Mouse (Mus musculus) stomach, embryonic 14.5 days (tissue): ENCODE results near the gene Wasf3. TPM values are rescaled to one million over a fixed set of nuclear protein-coding genes. Genes with fewer than 3 reads are reported as not detected.

Experiments used
- ATAC-seq: fragments of 200-750 bp; cut with Nextera tagmentation; 2 replicates; pipeline ENCODE4 v1.8.0; 2017; ENCODE audit warnings: low read depth, moderate TSS enrichment; ENCODE audit not compliant: insufficient number of reproducible peaks, insufficient read depth, low FRiP score
- H3K27ac ChIP-seq: fragments of 300-500 bp; sonication (generic); 2 replicates; pipeline ENCODE4 v1.5.1; 2014; ENCODE audit warnings: mild to moderate bottlenecking, low read length, moderate library complexity, mixed read lengths
- H3K27me3 ChIP-seq: fragments of 300-500 bp; sonication (generic); 2 replicates; pipeline ENCODE4 v1.6.1; 2014; ENCODE audit warnings: low read length, control low read depth, mixed read lengths; ENCODE audit not compliant: control insufficient read depth, insufficient read depth
- H3K36me3 ChIP-seq: fragments of 300-500 bp; sonication (generic); 2 replicates; pipeline ENCODE4 v1.6.1; 2014; ENCODE audit warnings: mild to moderate bottlenecking, control low read depth, low read length, moderate library complexity, mixed read lengths; ENCODE audit not compliant: control insufficient read depth, insufficient read depth
- H3K4me1 ChIP-seq: fragments of 300-500 bp; sonication (generic); 2 replicates; pipeline ENCODE4 v1.6.1; 2014; ENCODE audit warnings: low read length, control low read depth, mixed read lengths; ENCODE audit not compliant: control insufficient read depth, insufficient read depth
- H3K4me2 ChIP-seq: fragments of 300-500 bp; sonication (generic); replicated peaks from 2 replicates; pipeline ENCODE4 v1.6.1; 2014; ENCODE audit warnings: low read depth, low read length, control low read depth
- H3K4me3 ChIP-seq: fragments of 300-500 bp; sonication (generic); 2 replicates; pipeline ENCODE4 v1.5.1; 2014; ENCODE audit warnings: low read depth, low read length, control low read depth
- H3K9ac ChIP-seq: fragments of 300-500 bp; sonication (generic); replicated peaks from 2 replicates; pipeline ENCODE4 v1.6.1; 2014; ENCODE audit warnings: low read depth, mild to moderate bottlenecking, control low read depth, low read length, moderate library complexity, mixed read lengths
- H3K9me3 ChIP-seq: fragments of 300-500 bp; sonication (generic); 2 replicates; pipeline ENCODE4 v1.6.1; 2016; ENCODE audit warnings: low read depth, low read length, control low read depth; ENCODE audit not compliant: control insufficient read depth
- WGBS: fragments of 180-500 bp; shearing (Covaris S2); extraction: QIAGEN DNeasy Blood & Tissue Kit; methylation state at CpG from one replicate; pipeline ENCODE4 v1.1.7; 2014; 5-methylcytosine and 5-hydroxymethylcytosine counted together
- polyA plus RNA-seq: library from polyadenylated mRNA; unstranded; fragments of >200 nt; fragmentation: Nextera tagmentation; extraction: Ambion mirVana; gene quantifications from 2 replicates; pipeline ENCODE4 v1.2.1, GENCODE M21; 2014

The Wasf3 gene
- 1.8 and 2.0 TPM in 2 replicates for polyA plus RNA-seq

GRCm38 (mm10) chr5:146384935-146385591 lies at the start of gene Wasf3:
Wasf3 (plus strand) TSS chr5:146384985.
- Histone ChIP-seq H3K9me3 (no peaks in the 10 kb centered on the region), H3K9ac (peak within 1 kb of the TSS; percentile 18; the same call in 1 of the 2 replicates), H3K27me3 (0 out of 2 replicates have a peak, but pooled peaks cover 4% of the 10 kb centered on the region), H3K4me2 (peak within 1 kb of the TSS; percentile 52), H3K27ac (no peak within 1 kb of the TSS), H3K4me1 (0 out of 2 replicates have a peak, but pooled peaks cover 6% of the 10 kb centered on the region), H3K4me3 (peak within 1 kb of the TSS; percentile 52), H3K36me3 (no peaks in the 10 kb centered on the region)
- ATAC-seq: peak; percentile 94
- WGBS: under 1% methylated on average over 62 of the region's 66 CpGs

- H3K9ac ChIP-seq: no peak overlapping the region
- H3K36me3 ChIP-seq: no peaks in the 10 kb centered on the region
- H3K4me3 ChIP-seq: no peak overlapping the region
- H3K27me3 ChIP-seq: no peaks in the 10 kb centered on the region
- H3K27ac ChIP-seq: no peak overlapping the region
- no peaks in the 10 kb centered on the region for H3K9me3 ChIP-seq
- H3K4me2 ChIP-seq: no peak overlapping the region
- H3K4me1 ChIP-seq: no peaks in the 10 kb centered on the region
- no peak for ATAC-seq
- 54% methylated on average over 9 of the region's 9 CpGs for WGBS
These were observed 46.7 kb upstream of the Wasf3 start for GRCm38 (mm10) chr5:146338064-146338463.

GRCm38 (mm10) chr5:146340037-146340436 lies 44.7 kb upstream of the Wasf3 start:
- ATAC-seq: no peak
- no peak overlapping the region for H3K4me2 ChIP-seq
- H3K36me3 ChIP-seq: no peaks in the 10 kb centered on the region
- H3K9me3 ChIP-seq: no peaks in the 10 kb centered on the region
- no peak overlapping the region for H3K9ac ChIP-seq
- H3K4me1 ChIP-seq: no peaks in the 10 kb centered on the region
- 74% methylated on average over 4 of the region's 4 CpGs for WGBS
- no peak overlapping the region for H3K4me3 ChIP-seq
- no peak overlapping the region for H3K27ac ChIP-seq
- H3K27me3 ChIP-seq: no peaks in the 10 kb centered on the region

- H3K9me3 ChIP-seq: no peaks in the 10 kb centered on the region
- H3K9ac ChIP-seq: no peak overlapping the region
- H3K36me3 ChIP-seq: no peaks in the 10 kb centered on the region
- H3K4me2 ChIP-seq: no peak overlapping the region
- 89% methylated on average over 12 of the region's 12 CpGs for WGBS
- H3K4me1 ChIP-seq: no peaks in the 10 kb centered on the region
- no peak overlapping the region for H3K4me3 ChIP-seq
- no peak overlapping the region for H3K27ac ChIP-seq
- no peaks in the 10 kb centered on the region for H3K27me3 ChIP-seq
- ATAC-seq: no peak
These were observed 39.7 kb upstream of the Wasf3 start for GRCm38 (mm10) chr5:146344911-146345686.

GRCm38 (mm10) chr5:146347081-146347480 lies 37.7 kb upstream of the Wasf3 start:
- WGBS: 70% methylated on average over 6 of the region's 6 CpGs
- ATAC-seq: no peak
- no peaks in the 10 kb centered on the region for H3K4me1 ChIP-seq
- H3K4me2 ChIP-seq: no peak overlapping the region
- no peak overlapping the region for H3K27ac ChIP-seq
- H3K27me3 ChIP-seq: no peaks in the 10 kb centered on the region
- H3K9ac ChIP-seq: no peak overlapping the region
- no peak overlapping the region for H3K4me3 ChIP-seq
- H3K9me3 ChIP-seq: no peaks in the 10 kb centered on the region
- no peaks in the 10 kb centered on the region for H3K36me3 ChIP-seq

- no peak for ATAC-seq
- no peak overlapping the region for H3K27ac ChIP-seq
- no peaks in the 10 kb centered on the region for H3K27me3 ChIP-seq
- no peak overlapping the region for H3K9ac ChIP-seq
- no peaks in the 10 kb centered on the region for H3K4me1 ChIP-seq
- no peak overlapping the region for H3K4me2 ChIP-seq
- WGBS: 67% methylated on average over 3 of the region's 3 CpGs
- H3K4me3 ChIP-seq: no peak overlapping the region
- no peaks in the 10 kb centered on the region for H3K9me3 ChIP-seq
- H3K36me3 ChIP-seq: no peaks in the 10 kb centered on the region
These were observed 35.6 kb upstream of the Wasf3 start for GRCm38 (mm10) chr5:146349183-146349582.

- Histone ChIP-seq H3K4me1 (no peaks in the 10 kb centered on the region), H3K9me3 (no peaks in the 10 kb centered on the region), H3K27ac (no peak overlapping the region), H3K27me3 (no peaks in the 10 kb centered on the region), H3K9ac (no peak overlapping the region), H3K36me3 (no peaks in the 10 kb centered on the region), H3K4me3 (no peak overlapping the region), H3K4me2 (no peak overlapping the region)
- WGBS: 72% methylated on average over 11 of the region's 11 CpGs
- no peak for ATAC-seq
These were observed 34.0 kb upstream of the Wasf3 start for GRCm38 (mm10) chr5:146350784-146351183.

- Histone ChIP-seq H3K4me2 (no peak overlapping the region), H3K9ac (no peak overlapping the region), H3K9me3 (no peaks in the 10 kb centered on the region), H3K4me1 (no peaks in the 10 kb centered on the region), H3K36me3 (no peaks in the 10 kb centered on the region), H3K27ac (no peak overlapping the region), H3K4me3 (no peak overlapping the region), H3K27me3 (no peaks in the 10 kb centered on the region)
- ATAC-seq: no peak
- WGBS: 85% methylated on average over 7 of the region's 7 CpGs
These were observed 32.8 kb upstream of the Wasf3 start for GRCm38 (mm10) chr5:146352006-146352405.
